Mouse (Mus musculus) liver, postnatal 0 days (tissue): ENCODE measurements at regions not wholly inside any gene's neighbourhood (a gene's known extent, or its start where the extent isn't known, plus 50 kb on each side); places are given as distances from the start of the nearest gene placed in this dataset.

Experiments
- CTCF ChIP-seq: sonication (generic); IDR thresholded peaks from 2 replicates; pipeline ENCODE4 v1.5.1; 2016; ENCODE audit warnings: antibody characterized with exemption, low read depth
- EP300 ChIP-seq: IDR thresholded peaks from 2 replicates; pipeline ENCODE4 v1.6.1; 2016; ENCODE audit warnings: antibody characterized with exemption, low read depth, mild to moderate bottlenecking

- no peak for TF ChIP-seq CTCF
- no peak for TF ChIP-seq EP300
Observed at GRCm38 (mm10) chr12:26160861-26161615, 254.0 kb downstream of the Rnf144a start.
